Mouse (Mus musculus) lung, adult 2 months (tissue): Measurements from ENCODE around the gene 4930438A08Rik.

Source experiments
- CTCF ChIP-seq: fragments of 200-500 bp; IDR thresholded peaks from 2 replicates; pipeline ENCODE4 v1.5.1; 2011; ENCODE audit warnings: mild to moderate bottlenecking, low read length, control low read depth; ENCODE audit not compliant: insufficient read depth
- POLR2A ChIP-seq: fragments of 200-500 bp; IDR thresholded peaks from 2 replicates; pipeline ENCODE4 v1.6.1; 2011; ENCODE audit warnings: low read depth, mild to moderate bottlenecking, control low read depth, low read length, borderline replicate concordance; ENCODE audit errors: extremely low read depth

GRCm38 (mm10) chr11:58297396-58297795, 22.8 kb downstream of the 4930438A08Rik start:
- TF ChIP-seq POLR2A (no peak), CTCF (no peak)
